Mouse (Mus musculus) embryonic facial prominence, embryonic 11.5 days (tissue): Measurements from ENCODE around the gene Ldlrap1. TPM values are rescaled to one million over a fixed set of nuclear protein-coding genes. Genes with fewer than 3 reads are reported as not detected.

Experiments used
- ATAC-seq: fragments of 200-750 bp; cut with Nextera tagmentation; replicated peaks from 2 replicates; pipeline ENCODE4 v1.8.0; 2017; ENCODE audit warnings: low read depth; ENCODE audit not compliant: insufficient number of reproducible peaks, low FRiP score, low TSS enrichment
- DNase-seq: peaks from one replicate; pipeline ENCODE4 v3.0.0-alpha.2; 2015; ENCODE audit warnings: low spot score
- H3K27ac ChIP-seq: fragments of 300-500 bp; sonication (generic); replicated peaks from 2 replicates; pipeline ENCODE4 v1.5.1; 2014; ENCODE audit warnings: mild to moderate bottlenecking, low read depth, low read length, control low read depth
- H3K27me3 ChIP-seq: fragments of 300-500 bp; sonication (generic); 2 replicates; pipeline ENCODE4 v1.6.1; 2014; ENCODE audit warnings: mild to moderate bottlenecking, low read length, moderate library complexity, mixed read lengths; ENCODE audit not compliant: control insufficient read depth, insufficient read depth
- H3K36me3 ChIP-seq: fragments of 300-500 bp; sonication (generic); replicated peaks from 2 replicates; pipeline ENCODE4 v1.6.1; 2014; ENCODE audit warnings: low read depth, mild to moderate bottlenecking, low read length, moderate library complexity, mixed read lengths; ENCODE audit not compliant: control insufficient read depth, insufficient read depth
- H3K4me1 ChIP-seq: fragments of 300-500 bp; sonication (generic); 2 replicates; pipeline ENCODE4 v1.6.1; 2014; ENCODE audit warnings: low read length, mixed read lengths; ENCODE audit not compliant: control insufficient read depth, insufficient read depth
- H3K4me2 ChIP-seq: fragments of 300-500 bp; sonication (generic); 2 replicates; pipeline ENCODE4 v1.6.1; 2014; ENCODE audit warnings: low read depth, mild to moderate bottlenecking, control low read depth, low read length, moderate library complexity
- H3K4me3 ChIP-seq: fragments of 300-500 bp; sonication (generic); 2 replicates; pipeline ENCODE4 v1.5.1; 2014; ENCODE audit warnings: low read depth, low read length, control low read depth
- H3K9ac ChIP-seq: fragments of 300-500 bp; sonication (generic); replicated peaks from 2 replicates; pipeline ENCODE4 v1.6.1; 2014; ENCODE audit warnings: mild to moderate bottlenecking, control low read depth, low read length
- H3K9me3 ChIP-seq: fragments of 300-500 bp; sonication (generic); replicated peaks from 2 replicates; pipeline ENCODE4 v1.6.1; 2016; ENCODE audit warnings: mild to moderate bottlenecking, low read length, inconsistent platforms, mixed read lengths; ENCODE audit not compliant: control insufficient read depth
- WGBS: fragments of 180-500 bp; shearing (Covaris S2); extraction: QIAGEN DNeasy Blood & Tissue Kit; methylation state at CpG from one replicate; pipeline ENCODE4 v1.1.7; 2014; 5-methylcytosine and 5-hydroxymethylcytosine counted together
- polyA plus RNA-seq: library from polyadenylated mRNA; unstranded; fragments of >200 nt; fragmentation: Nextera tagmentation; extraction: Ambion mirVana; gene quantifications from 2 replicates; pipeline ENCODE4 v1.2.1, GENCODE M21; 2014

The Ldlrap1 gene
- polyA plus RNA-seq, 1 experiment from 2014 or later = 9.6 TPM

- no peaks in the 10 kb centered on the region for H3K9me3 ChIP-seq
- H3K27ac ChIP-seq = no peak overlapping the region
- peaks cover 6% of the 10 kb centered on the region; the same call in 1 of the 2 replicates for H3K4me1 ChIP-seq
- no peak overlapping the region for H3K4me2 ChIP-seq
- 0 out of 2 replicates have a peak overlapping the region, but pooled peaks have one; percentile 13 for H3K9ac ChIP-seq
- no peak overlapping the region for H3K4me3 ChIP-seq
- WGBS = 46% methylated on average over 10 of the region's 10 CpGs
- H3K27me3 ChIP-seq = no peaks in the 10 kb centered on the region
- H3K36me3 ChIP-seq = no peaks in the 10 kb centered on the region
- ATAC-seq (no peak), DNase-seq (no peak)
Observed at GRCm38 (mm10) chr4:134754371-134754770, 13.5 kb downstream of the Ldlrap1 start.

- no peak for ATAC-seq
- DNase-seq = no peak
- H3K4me2 ChIP-seq = no peak overlapping the region
- H3K9me3 ChIP-seq = no peaks in the 10 kb centered on the region
- 0 out of 2 replicates have a peak overlapping the region, but pooled peaks have one; percentile 18 for H3K9ac ChIP-seq
- no peaks in the 10 kb centered on the region for H3K36me3 ChIP-seq
- 41% methylated on average over 17 of the region's 17 CpGs for WGBS
- H3K4me3 ChIP-seq = no peak overlapping the region
- H3K27ac ChIP-seq = 0 out of 2 replicates have a peak overlapping the region, but pooled peaks have one; percentile 28
- no peaks in the 10 kb centered on the region for H3K27me3 ChIP-seq
- peaks cover 6% of the 10 kb centered on the region; the same call in 1 of the 2 replicates for H3K4me1 ChIP-seq
Observed at GRCm38 (mm10) chr4:134753516-134754261, 14.1 kb downstream of the Ldlrap1 start.

GRCm38 (mm10) chr4:134752911-134753426 is 14.9 kb downstream of the Ldlrap1 start:
- 62% methylated on average over 11 of the region's 11 CpGs for WGBS
- Histone ChIP-seq H3K9me3 (no peaks in the 10 kb centered on the region), H3K4me1 (peaks cover 6% of the 10 kb centered on the region; the same call in 1 of the 2 replicates), H3K27ac (no peak overlapping the region), H3K4me3 (no peak overlapping the region), H3K4me2 (no peak overlapping the region), H3K27me3 (no peaks in the 10 kb centered on the region), H3K9ac (no peak overlapping the region), H3K36me3 (no peaks in the 10 kb centered on the region)
- DNase-seq = no peak
- ATAC-seq = no peak

- ATAC-seq = no peak
- no peak for DNase-seq
- no peak overlapping the region for H3K4me3 ChIP-seq
- H3K36me3 ChIP-seq = no peaks in the 10 kb centered on the region
- peaks cover 6% of the 10 kb centered on the region; the same call in 1 of the 2 replicates for H3K4me1 ChIP-seq
- no peak overlapping the region for H3K27ac ChIP-seq
- H3K27me3 ChIP-seq = no peaks in the 10 kb centered on the region
- H3K9ac ChIP-seq = no peak overlapping the region
- 66% methylated on average over 18 of the region's 18 CpGs for WGBS
- no peaks in the 10 kb centered on the region for H3K9me3 ChIP-seq
- no peak overlapping the region for H3K4me2 ChIP-seq
Observed at GRCm38 (mm10) chr4:134751682-134752380, 16.0 kb downstream of the Ldlrap1 start.

- WGBS = 80% methylated on average over 6 of the region's 6 CpGs
- Histone ChIP-seq H3K27ac (no peak overlapping the region), H3K27me3 (no peaks in the 10 kb centered on the region), H3K9ac (no peak overlapping the region), H3K4me1 (peaks cover 6% of the 10 kb centered on the region; the same call in 1 of the 2 replicates), H3K36me3 (no peaks in the 10 kb centered on the region), H3K4me2 (no peak overlapping the region), H3K9me3 (no peaks in the 10 kb centered on the region), H3K4me3 (no peak overlapping the region)
- DNase-seq = no peak
- ATAC-seq = no peak
Observed at GRCm38 (mm10) chr4:134750825-134751224, 17.0 kb downstream of the Ldlrap1 start.

GRCm38 (mm10) chr4:134750263-134750662 is 17.6 kb downstream of the Ldlrap1 start:
- Histone ChIP-seq H3K4me1 (peaks cover 6% of the 10 kb centered on the region; the same call in 1 of the 2 replicates), H3K9ac (no peak overlapping the region), H3K9me3 (no peaks in the 10 kb centered on the region), H3K27ac (no peak overlapping the region), H3K27me3 (no peaks in the 10 kb centered on the region), H3K4me2 (no peak overlapping the region), H3K36me3 (no peaks in the 10 kb centered on the region), H3K4me3 (no peak overlapping the region)
- WGBS = 80% methylated on average over 5 of the region's 5 CpGs
- ATAC-seq (no peak), DNase-seq (no peak)

GRCm38 (mm10) chr4:134749301-134750030 is 18.4 kb downstream of the Ldlrap1 start:
- no peaks in the 10 kb centered on the region for H3K27me3 ChIP-seq
- H3K4me1 ChIP-seq = peaks cover 6% of the 10 kb centered on the region; the same call in 1 of the 2 replicates
- ATAC-seq (no peak), DNase-seq (peak; percentile 48)
- H3K36me3 ChIP-seq = no peaks in the 10 kb centered on the region
- H3K4me2 ChIP-seq = no peak overlapping the region
- H3K9ac ChIP-seq = no peak overlapping the region
- H3K4me3 ChIP-seq = no peak overlapping the region
- WGBS = 67% methylated on average over 21 of the region's 21 CpGs
- no peaks in the 10 kb centered on the region for H3K9me3 ChIP-seq
- H3K27ac ChIP-seq = peak overlapping the region; percentile 10; the same call in 1 of the 2 replicates
